Mouse (Mus musculus) midbrain, embryonic 13.5 days (tissue): ENCODE results near the gene Mcf2. TPM values are rescaled to one million over a fixed set of nuclear protein-coding genes. Genes with fewer than 3 reads are reported as not detected.

Source experiments
- ATAC-seq: fragments of 200-750 bp; cut with Nextera tagmentation; 2 replicates; pipeline ENCODE4 v1.8.0; 2017; ENCODE audit warnings: mild to moderate bottlenecking, moderate TSS enrichment, moderate library complexity
- H3K27ac ChIP-seq: fragments of 300-500 bp; sonication (generic); 2 replicates; pipeline ENCODE4 v1.5.1; 2015; ENCODE audit warnings: inconsistent platforms, mild to moderate bottlenecking, moderate library complexity
- H3K27me3 ChIP-seq: fragments of 300-500 bp; sonication (generic); 2 replicates; pipeline ENCODE4 v1.6.1; 2015; ENCODE audit warnings: mild to moderate bottlenecking, inconsistent platforms
- H3K36me3 ChIP-seq: fragments of 300-500 bp; sonication (generic); 2 replicates; pipeline ENCODE4 v1.6.1; 2015; ENCODE audit warnings: mild to moderate bottlenecking, inconsistent platforms
- H3K4me1 ChIP-seq: fragments of 300-500 bp; sonication (generic); replicated peaks from 2 replicates; pipeline ENCODE4 v1.6.1; 2015; ENCODE audit warnings: inconsistent platforms
- H3K4me2 ChIP-seq: fragments of 300-500 bp; sonication (generic); replicated peaks from 2 replicates; pipeline ENCODE4 v1.6.1; 2015; ENCODE audit warnings: moderate library complexity, mild to moderate bottlenecking, inconsistent platforms
- H3K4me3 ChIP-seq: fragments of 300-500 bp; sonication (generic); replicated peaks from 2 replicates; pipeline ENCODE4 v1.5.1; 2015; ENCODE audit warnings: mild to moderate bottlenecking, inconsistent platforms
- H3K9ac ChIP-seq: fragments of 300-500 bp; sonication (generic); replicated peaks from 2 replicates; pipeline ENCODE4 v1.6.1; 2015; ENCODE audit warnings: mild to moderate bottlenecking, inconsistent platforms
- H3K9me3 ChIP-seq: fragments of 300-500 bp; sonication (generic); 2 replicates; pipeline ENCODE4 v1.6.1; 2016; ENCODE audit warnings: mild to moderate bottlenecking, inconsistent platforms
- WGBS: fragments of 180-500 bp; shearing (Covaris S2); methylation state at CpG from one replicate; pipeline ENCODE4 v1.1.7; 2015; 5-methylcytosine and 5-hydroxymethylcytosine counted together
- polyA plus RNA-seq: library from polyadenylated mRNA; unstranded; fragments of >200 nt; fragmentation: Nextera tagmentation; extraction: Ambion mirVana; gene quantifications from 2 replicates; pipeline ENCODE4 v1.2.1, GENCODE M21; 2015

Gene Mcf2
- polyA plus RNA-seq, 1 experiment from 2014 or later, result 0.66 TPM

DNA sequence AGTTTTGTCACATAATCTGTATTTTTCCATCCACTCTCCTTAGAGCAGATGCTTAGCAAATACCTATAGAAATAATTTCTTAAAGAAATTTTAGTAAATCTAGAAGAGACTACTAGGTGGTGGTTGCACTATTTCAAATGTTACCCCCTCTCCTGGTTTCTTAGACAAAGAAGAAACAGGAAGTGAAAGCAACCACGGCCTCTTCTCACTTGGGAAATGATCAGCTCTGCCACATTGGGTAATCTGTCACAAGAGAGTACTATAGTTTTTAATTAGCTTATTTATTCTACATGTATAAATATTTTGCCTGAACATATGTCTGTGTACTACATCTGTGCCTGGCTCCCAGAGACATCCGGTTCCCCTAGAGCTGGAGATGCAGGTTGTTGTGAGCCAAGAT is 157.3 kb downstream of the Mcf2 start:
- Histone ChIP-seq H3K27ac (no peak overlapping the region), H3K4me1 (no peaks in the 10 kb centered on the region), H3K36me3 (no peaks in the 10 kb centered on the region), H3K9ac (no peak overlapping the region), H3K4me2 (no peak overlapping the region), H3K27me3 (no peaks in the 10 kb centered on the region), H3K4me3 (no peak overlapping the region), H3K9me3 (no peaks in the 10 kb centered on the region)
- no peak for ATAC-seq
- 78% methylated on average over 2 of the region's 2 CpGs for WGBS

DNA sequence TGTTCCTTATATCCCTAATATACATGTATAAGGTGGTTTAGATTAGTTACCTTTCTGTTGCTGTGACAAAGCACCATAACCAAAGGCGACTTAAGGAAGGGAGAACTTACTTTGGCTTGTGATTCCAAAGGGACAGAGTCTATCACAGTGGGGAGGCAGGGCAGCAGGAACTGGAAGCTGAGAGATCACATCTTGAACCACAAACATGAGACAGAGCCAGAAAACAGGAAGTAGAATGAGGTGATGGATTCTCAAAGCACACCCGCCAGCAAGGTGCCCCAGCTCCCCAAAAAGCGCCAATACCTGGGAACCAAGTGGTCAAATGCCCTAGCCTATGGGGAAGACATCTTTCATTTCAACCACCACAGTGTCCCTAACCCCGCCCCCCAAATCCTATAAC is 157.9 kb downstream of the Mcf2 start:
- H3K9me3 ChIP-seq, result no peaks in the 10 kb centered on the region
- H3K9ac ChIP-seq, result no peak overlapping the region
- H3K4me2 ChIP-seq, result no peak overlapping the region
- no peaks in the 10 kb centered on the region for H3K36me3 ChIP-seq
- H3K27ac ChIP-seq, result no peak overlapping the region
- no peak for ATAC-seq
- no peak overlapping the region for H3K4me3 ChIP-seq
- H3K27me3 ChIP-seq, result no peaks in the 10 kb centered on the region
- H3K4me1 ChIP-seq, result no peaks in the 10 kb centered on the region
- WGBS, result 81% methylated on average over 4 of the region's 4 CpGs

DNA sequence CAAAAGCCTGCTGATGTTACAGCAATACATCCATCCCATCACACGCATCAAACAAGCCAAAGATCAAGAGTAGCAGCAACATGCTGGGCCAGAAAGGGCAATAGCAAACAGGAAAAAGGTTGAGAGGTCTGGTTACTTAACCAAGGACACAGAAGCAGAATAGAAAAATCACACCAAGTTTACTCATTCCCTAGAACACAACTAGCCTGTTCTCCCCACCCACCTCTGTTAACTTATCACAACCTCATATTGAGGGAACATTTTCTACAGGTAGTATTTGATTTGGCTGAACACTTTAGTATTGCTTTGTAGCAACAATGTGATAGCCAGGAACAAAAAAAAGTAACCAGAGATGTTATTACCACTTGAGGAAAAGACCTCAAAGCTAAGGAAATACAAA is 164.3 kb downstream of the Mcf2 start:
- ATAC-seq, result no peak
- 100% methylated on average over 1 of the region's 1 CpGs for WGBS

DNA sequence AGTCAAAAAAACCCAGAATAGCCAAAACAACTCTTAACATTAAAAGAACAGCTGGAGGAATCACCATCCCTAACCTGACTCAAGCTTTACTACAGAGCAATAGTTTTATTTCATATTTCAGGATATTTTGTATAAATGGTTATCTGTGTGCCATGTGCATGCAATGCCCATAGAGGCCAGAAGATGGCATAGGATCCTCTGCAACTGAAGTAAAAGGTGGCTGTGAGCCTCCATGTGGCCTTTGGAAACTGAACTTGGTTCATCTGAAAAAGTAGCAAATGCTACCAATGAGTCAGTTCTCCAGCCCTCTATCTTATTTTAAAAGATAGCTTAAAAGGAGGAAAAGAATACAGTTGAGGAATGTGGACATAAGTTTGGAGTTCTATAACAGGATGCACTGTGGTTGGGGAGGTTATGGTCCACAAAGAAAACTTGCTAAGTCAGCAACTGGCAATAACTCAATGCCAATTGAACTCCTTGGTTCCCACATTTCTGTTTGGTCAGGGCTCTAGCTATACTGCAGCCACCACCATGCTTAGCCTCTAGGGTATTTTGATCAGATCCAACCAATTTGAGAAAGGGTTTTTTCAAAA is 165.7 kb downstream of the Mcf2 start:
- no peak overlapping the region for H3K4me3 ChIP-seq
- no peaks in the 10 kb centered on the region for H3K9me3 ChIP-seq
- H3K27me3 ChIP-seq, result no peaks in the 10 kb centered on the region
- no peak overlapping the region for H3K9ac ChIP-seq
- no peak for ATAC-seq
- no peak overlapping the region for H3K27ac ChIP-seq
- no peak overlapping the region for H3K4me2 ChIP-seq
- no peaks in the 10 kb centered on the region for H3K4me1 ChIP-seq
- H3K36me3 ChIP-seq, result no peaks in the 10 kb centered on the region

More for the DNA sequence above, 164.3 kb downstream of the Mcf2 start:
- no peak overlapping the region for H3K4me2 ChIP-seq
- H3K27me3 ChIP-seq, result no peaks in the 10 kb centered on the region
- H3K36me3 ChIP-seq, result no peaks in the 10 kb centered on the region
- H3K9me3 ChIP-seq, result no peaks in the 10 kb centered on the region
- no peak overlapping the region for H3K4me3 ChIP-seq
- no peak overlapping the region for H3K27ac ChIP-seq
- no peaks in the 10 kb centered on the region for H3K4me1 ChIP-seq
- H3K9ac ChIP-seq, result no peak overlapping the region

Other genes starting within 250 kb of the Mcf2 start
- gene F9, start 179.6 kb downstream of the Mcf2 start, polyA plus RNA-seq, result not detected in 2 replicates